Mouse (Mus musculus): Measurements from ENCODE around the gene Slc12a1.

Slc12a1 gene

GRCm38 (mm10) chr2:125208894-125209596 is 56.7 kb downstream of the Slc12a1 start:
- peak; percentile 34 for DNase-seq (ENCODE audit: inconsistent ontology term)

GRCm38 (mm10) chr2:125211831-125212510 is 59.7 kb downstream of the Slc12a1 start:
- no peak for DNase-seq (ENCODE audit: inconsistent ontology term)

GRCm38 (mm10) chr2:125214592-125214991 is 62.3 kb downstream of the Slc12a1 start:
- DNase-seq (ENCODE audit: inconsistent ontology term): peak; percentile 18

GRCm38 (mm10) chr2:125217286-125217685 is 65.0 kb downstream of the Slc12a1 start:
- DNase-seq (ENCODE audit: inconsistent ontology term): no peak

- DNase-seq (ENCODE audit: inconsistent ontology term): peak; percentile 42
These were observed 66.3 kb downstream of the Slc12a1 start for GRCm38 (mm10) chr2:125218566-125218965.

- DNase-seq (ENCODE audit: inconsistent ontology term): no peak
These were observed 67.0 kb downstream of the Slc12a1 start for GRCm38 (mm10) chr2:125219268-125219667.

- DNase-seq (ENCODE audit: inconsistent ontology term): no peak
These were observed 69.4 kb downstream of the Slc12a1 start for GRCm38 (mm10) chr2:125221673-125222072.

- no peak for DNase-seq (ENCODE audit: inconsistent ontology term)
These were observed 76.4 kb downstream of the Slc12a1 start for GRCm38 (mm10) chr2:125228472-125229409.

GRCm38 (mm10) chr2:125232183-125232582 is 79.9 kb downstream of the Slc12a1 start:
- DNase-seq (ENCODE audit: inconsistent ontology term): no peak

GRCm38 (mm10) chr2:125233537-125233936 is 81.2 kb downstream of the Slc12a1 start:
- DNase-seq (ENCODE audit: inconsistent ontology term): no peak

- DNase-seq (ENCODE audit: inconsistent ontology term): no peak
These were observed 81.7 kb downstream of the Slc12a1 start for GRCm38 (mm10) chr2:125234049-125234448.

- no peak for DNase-seq (ENCODE audit: inconsistent ontology term)
These were observed 93.4 kb downstream of the Slc12a1 start for GRCm38 (mm10) chr2:125245545-125246285.

- DNase-seq (ENCODE audit: inconsistent ontology term): peak; percentile 16
These were observed 94.4 kb downstream of the Slc12a1 start for GRCm38 (mm10) chr2:125246669-125247068.

- DNase-seq (ENCODE audit: inconsistent ontology term): peak; percentile 98
These were observed 95.0 kb downstream of the Slc12a1 start, which contains the start of gene Dut for GRCm38 (mm10) chr2:125247108-125247961. Dut (plus strand) TSS chr2:125247190.

- DNase-seq (ENCODE audit: inconsistent ontology term): no peak
These were observed 95.6 kb downstream of the Slc12a1 start for GRCm38 (mm10) chr2:125247962-125248235.

- DNase-seq (ENCODE audit: inconsistent ontology term): no peak
These were observed 96.0 kb downstream of the Slc12a1 start for GRCm38 (mm10) chr2:125248256-125248655.

GRCm38 (mm10) chr2:125249339-125249738 is 97.0 kb downstream of the Slc12a1 start:
- no peak for DNase-seq (ENCODE audit: inconsistent ontology term)

GRCm38 (mm10) chr2:125249874-125250273 is 97.6 kb downstream of the Slc12a1 start:
- DNase-seq (ENCODE audit: inconsistent ontology term): no peak

GRCm38 (mm10) chr2:125251781-125252180 is 99.5 kb downstream of the Slc12a1 start:
- no peak for DNase-seq (ENCODE audit: inconsistent ontology term)

- DNase-seq (ENCODE audit: inconsistent ontology term): peak; percentile 38
These were observed 100.0 kb downstream of the Slc12a1 start for GRCm38 (mm10) chr2:125252275-125252674.

GRCm38 (mm10) chr2:125253699-125254098 is 101.4 kb downstream of the Slc12a1 start:
- DNase-seq (ENCODE audit: inconsistent ontology term): no peak
